Mouse (Mus musculus): Measurements from ENCODE around the gene Gcsh. TPM values are rescaled to one million over a fixed set of nuclear protein-coding genes. Genes with fewer than 3 reads are reported as not detected.
A peak's percentile ranks its signal among the peaks of the same experiment; 100 is the strongest.

Gcsh gene
- polyA plus RNA-seq (2012; fragmentation: generic; extraction: Trizol), result 23.2 TPM

- peak within 1 kb of the TSS; percentile 4 for H3ac ChIP-seq (ENCODE audit: control insufficient read depth, insufficient read length)
- no peaks in the 10 kb centered on the region for H3K27me3 ChIP-seq (ENCODE audit: control insufficient read depth, insufficient read depth, insufficient read length)
- H3K79me2 ChIP-seq (ENCODE audit: control insufficient read depth, insufficient read depth), result peaks cover 20% of the 10 kb centered on the region
- H3K4me2 ChIP-seq (ENCODE audit: low read depth), result peak within 1 kb of the TSS; percentile 80
- H3K4me3 ChIP-seq, result peak within 1 kb of the TSS; percentile 58
- TF ChIP-seq USF1 (IDR thresholded peaks at IDR 0.05; ENCODE audit: low read depth), result peak; percentile 82
- TF ChIP-seq E2F4 (IDR thresholded peaks at IDR 0.05; ENCODE audit: insufficient read depth), result no peak
- TF ChIP-seq POLR2AphosphoS2 (IDR thresholded peaks at IDR 0.05; ENCODE audit: insufficient read length, low read depth), result peak; percentile 92
- TF ChIP-seq TCF12 (IDR thresholded peaks at IDR 0.05; ENCODE audit: insufficient read depth, poor library complexity, severe bottlenecking), result no peak
- peak in 1 of 3 experiments; percentile 23 for TF ChIP-seq MYOG (IDR thresholded peaks at IDR 0.05; ENCODE audit: control insufficient read depth in 1 of 3, insufficient read depth in 1 of 3, insufficient read length in 2 of 3, low read depth in 2 of 3)
- peak; percentile 93 for TF ChIP-seq POLR2A (IDR thresholded peaks at IDR 0.05; ENCODE audit: insufficient read length, low read depth)
- TF ChIP-seq SRF (IDR thresholded peaks at IDR 0.05; ENCODE audit: control insufficient read depth, insufficient read length, low read depth), result no peak
- TF ChIP-seq MYOD1 (IDR thresholded peaks at IDR 0.05; ENCODE audit: control insufficient read depth in 1 of 3, insufficient read length in 2 of 3, low read depth in 2 of 3), result peak in 1 of 3 experiments; percentile 1
- TF ChIP-seq CEBPB (IDR thresholded peaks at IDR 0.05; ENCODE audit: insufficient read depth, poor library complexity, severe bottlenecking), result no peak
- peak; percentile 19 for TF ChIP-seq TCF3 (IDR thresholded peaks at IDR 0.05; ENCODE audit: insufficient read length, low read depth)
- TF ChIP-seq MAX (IDR thresholded peaks at IDR 0.05; ENCODE audit: low read depth), result no peak
- TF ChIP-seq REST (IDR thresholded peaks at IDR 0.05; ENCODE audit: insufficient read depth, insufficient read length), result no peak
- no peaks in the 10 kb centered on the region for H3K36me3 ChIP-seq (ENCODE audit: control insufficient read depth, insufficient read depth)
Measured at GRCm38 (mm10) chr8:116993095-116993867, at the start of gene Gcsh. TSS of gene Gcsh (minus strand) at chr8:116993537.

DNA sequence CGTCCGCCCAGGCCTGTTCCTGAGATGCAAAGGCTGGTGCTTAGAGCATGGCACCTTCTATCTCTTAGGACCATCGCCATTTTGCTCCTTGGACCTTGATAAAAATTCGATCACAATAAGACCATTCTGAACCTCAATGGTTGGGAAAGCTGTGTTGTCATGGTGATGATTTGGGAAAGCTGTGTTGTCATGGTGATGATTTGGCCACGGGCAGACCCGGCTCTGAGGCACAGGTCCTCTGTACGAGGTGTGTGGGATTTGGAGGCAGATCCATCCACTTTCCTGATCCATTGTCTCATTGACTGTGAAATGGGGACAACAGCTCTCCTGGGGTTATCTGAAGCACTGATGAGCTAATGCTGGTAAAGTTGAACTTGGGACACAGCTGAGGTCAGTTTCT lies 46.5 kb upstream of the Gcsh start:
- Histone ChIP-seq H3K4me3 (no peak overlapping the region), H3K79me2 (ENCODE audit: control insufficient read depth, insufficient read depth) (no peaks in the 10 kb centered on the region), H3K27me3 (ENCODE audit: control insufficient read depth, insufficient read depth, insufficient read length) (peaks cover 36% of the 10 kb centered on the region), H3ac (ENCODE audit: control insufficient read depth, insufficient read length) (no peak overlapping the region), H3K4me2 (ENCODE audit: low read depth) (no peak overlapping the region), H3K36me3 (ENCODE audit: control insufficient read depth, insufficient read depth) (no peaks in the 10 kb centered on the region)
- TF ChIP-seq POLR2AphosphoS2 (IDR thresholded peaks at IDR 0.05; ENCODE audit: insufficient read length, low read depth) (no peak), SRF (IDR thresholded peaks at IDR 0.05; ENCODE audit: control insufficient read depth, insufficient read length, low read depth) (no peak), USF1 (IDR thresholded peaks at IDR 0.05; ENCODE audit: low read depth) (no peak), E2F4 (IDR thresholded peaks at IDR 0.05; ENCODE audit: insufficient read depth) (no peak), REST (IDR thresholded peaks at IDR 0.05; ENCODE audit: insufficient read depth, insufficient read length) (no peak), CEBPB (IDR thresholded peaks at IDR 0.05; ENCODE audit: insufficient read depth, poor library complexity, severe bottlenecking) (no peak), MAX (IDR thresholded peaks at IDR 0.05; ENCODE audit: low read depth) (no peak), TCF12 (IDR thresholded peaks at IDR 0.05; ENCODE audit: insufficient read depth, poor library complexity, severe bottlenecking) (no peak), MYOD1 (IDR thresholded peaks at IDR 0.05; ENCODE audit: control insufficient read depth in 1 of 3, insufficient read length in 2 of 3, low read depth in 2 of 3) (no peak), TCF3 (IDR thresholded peaks at IDR 0.05; ENCODE audit: insufficient read length, low read depth) (no peak), POLR2A (IDR thresholded peaks at IDR 0.05; ENCODE audit: insufficient read length, low read depth) (no peak)

GRCm38 (mm10) chr8:117037374-117037935 lies 44.1 kb upstream of the Gcsh start:
- peaks cover 29% of the 10 kb centered on the region for H3K27me3 ChIP-seq (ENCODE audit: control insufficient read depth, insufficient read depth, insufficient read length)
- TF ChIP-seq SRF (IDR thresholded peaks at IDR 0.05; ENCODE audit: control insufficient read depth, insufficient read length, low read depth) (no peak), CEBPB (IDR thresholded peaks at IDR 0.05; ENCODE audit: insufficient read depth, poor library complexity, severe bottlenecking) (no peak), MYOG (IDR thresholded peaks at IDR 0.05; ENCODE audit: control insufficient read depth in 1 of 3, insufficient read depth in 1 of 3, insufficient read length in 2 of 3, low read depth in 2 of 3) (no peak), REST (IDR thresholded peaks at IDR 0.05; ENCODE audit: insufficient read depth, insufficient read length) (no peak), MAX (IDR thresholded peaks at IDR 0.05; ENCODE audit: low read depth) (no peak), TCF12 (IDR thresholded peaks at IDR 0.05; ENCODE audit: insufficient read depth, poor library complexity, severe bottlenecking) (no peak), TCF3 (IDR thresholded peaks at IDR 0.05; ENCODE audit: insufficient read length, low read depth) (no peak), POLR2AphosphoS2 (IDR thresholded peaks at IDR 0.05; ENCODE audit: insufficient read length, low read depth) (no peak), POLR2A (IDR thresholded peaks at IDR 0.05; ENCODE audit: insufficient read length, low read depth) (no peak), USF1 (IDR thresholded peaks at IDR 0.05; ENCODE audit: low read depth) (no peak), E2F4 (IDR thresholded peaks at IDR 0.05; ENCODE audit: insufficient read depth) (no peak), MYOD1 (IDR thresholded peaks at IDR 0.05; ENCODE audit: control insufficient read depth in 1 of 3, insufficient read length in 2 of 3, low read depth in 2 of 3) (no peak)
- no peaks in the 10 kb centered on the region for H3K79me2 ChIP-seq (ENCODE audit: control insufficient read depth, insufficient read depth)
- H3K4me2 ChIP-seq (ENCODE audit: low read depth), result no peak overlapping the region
- H3K4me3 ChIP-seq, result no peak overlapping the region
- H3ac ChIP-seq (ENCODE audit: control insufficient read depth, insufficient read length), result no peak overlapping the region
- no peaks in the 10 kb centered on the region for H3K36me3 ChIP-seq (ENCODE audit: control insufficient read depth, insufficient read depth)

- Histone ChIP-seq H3ac (ENCODE audit: control insufficient read depth, insufficient read length) (no peak overlapping the region), H3K79me2 (ENCODE audit: control insufficient read depth, insufficient read depth) (no peaks in the 10 kb centered on the region), H3K27me3 (ENCODE audit: control insufficient read depth, insufficient read depth, insufficient read length) (peaks cover under 1% of the 10 kb centered on the region), H3K4me2 (ENCODE audit: low read depth) (no peak overlapping the region), H3K4me3 (no peak overlapping the region), H3K36me3 (ENCODE audit: control insufficient read depth, insufficient read depth) (no peaks in the 10 kb centered on the region)
- TF ChIP-seq CEBPB (IDR thresholded peaks at IDR 0.05; ENCODE audit: insufficient read depth, poor library complexity, severe bottlenecking) (no peak), USF1 (IDR thresholded peaks at IDR 0.05; ENCODE audit: low read depth) (no peak)
Measured at GRCm38 (mm10) chr8:117033393-117033792, 40.1 kb upstream of the Gcsh start.

Measured in myocyte (in vitro differentiated cells).